Comparison of ENCODE assay signal across 30 mouse cellular contexts in genomic region chr6:87123973-87124372, GRCm38 (mm10). TPM values are rescaled to one million over a fixed set of nuclear protein-coding genes. Genes with fewer than 3 reads are reported as not detected.
"Had no signal": no experiment of that assay in that cellular context is flagged by ENCODE, and none has a peak within 500 bp of the region (broad histone marks: within the 10 kb centered on the region; RNA-seq: fewer than 3 reads in every experiment).

No protein-coding gene starts in this region.

- H3K9me3 ChIP-seq: heart, embryonic 10.5 days; heart, embryonic 12.5 days; hindbrain, embryonic 13.5 days; hindbrain, embryonic 15.5 days; limb, embryonic 13.5 days; limb, embryonic 15.5 days had no signal

- H3K9ac ChIP-seq: heart, embryonic 12.5 days; hindbrain, embryonic 13.5 days; hindbrain, embryonic 15.5 days; limb, embryonic 13.5 days; limb, embryonic 15.5 days; liver, embryonic 13.5 days had no signal

- ATAC-seq: hindbrain, postnatal 0 days; intestine, embryonic 16.5 days had no signal

- H3K4me2 ChIP-seq: heart, embryonic 12.5 days; hindbrain, embryonic 13.5 days; hindbrain, embryonic 15.5 days; limb, embryonic 13.5 days; limb, embryonic 15.5 days; liver, embryonic 11.5 days; liver, embryonic 13.5 days had no signal

- H3K4me1 ChIP-seq: hindbrain, embryonic 13.5 days; hindbrain, embryonic 15.5 days had no signal

- H3K27me3 ChIP-seq: heart, embryonic 12.5 days; hindbrain, embryonic 13.5 days; hindbrain, embryonic 15.5 days; limb, embryonic 13.5 days; limb, embryonic 15.5 days; liver, embryonic 13.5 days had no signal

- H3K27ac ChIP-seq: gastrocnemius, adult 2 months; heart, embryonic 10.5 days; hindbrain, embryonic 13.5 days; hindbrain, embryonic 15.5 days; hindbrain, postnatal 0 days; layer of hippocampus, adult 2 months; left cerebral cortex, adult 2 months; limb, embryonic 13.5 days; limb, embryonic 15.5 days; liver, embryonic 13.5 days had no signal

- DNase-seq: gastrocnemius, adult 2 months; gastrocnemius, postnatal 10 days; gastrocnemius, postnatal 25 days; heart, adult 18-20 months; heart, postnatal 10 days; kidney, adult 11 months; kidney, adult 8-10 months; kidney, postnatal 10 days; kidney, postnatal 25 days; kidney, postnatal 4 days; liver, embryonic 13.5 days had no signal

- H3K36me3 ChIP-seq: heart, embryonic 10.5 days; heart, embryonic 12.5 days; hindbrain, embryonic 13.5 days; hindbrain, embryonic 15.5 days; limb, embryonic 13.5 days; limb, embryonic 15.5 days; liver, embryonic 13.5 days had no signal

- H3K4me3 ChIP-seq: gastrocnemius, adult 2 months; heart, embryonic 10.5 days; heart, embryonic 12.5 days; hindbrain, embryonic 13.5 days; hindbrain, embryonic 15.5 days; layer of hippocampus, adult 2 months; left cerebral cortex, adult 2 months; limb, embryonic 13.5 days; limb, embryonic 15.5 days; liver, embryonic 13.5 days had no signal

RNA-seq across cellular contexts. Expression of gene D6Ertd527e, which starts 19.4 kb away (rescaled TPM):
- total RNA-seq: gastrocnemius, adult 2 months; gastrocnemius, postnatal 25 days; heart, adult 18-20 months; heart, postnatal 10 days; heart, postnatal 25 days; hematopoietic stem cell, adult 5-6 weeks; layer of hippocampus, adult 2 months; layer of hippocampus, postnatal 10 days; layer of hippocampus, postnatal 25 days; left cerebral cortex, adult 2 months; left cerebral cortex, postnatal 14 days; left cerebral cortex, postnatal 36 days had no signal
- polyA plus RNA-seq: heart, embryonic 10.5 days; heart, embryonic 14.5 days; hindbrain, embryonic 11.5 days; liver, embryonic 13.5 days had no signal
